Mouse (Mus musculus): ENCODE measurements at regions not wholly inside any gene's neighbourhood (a gene's known extent, or its start where the extent isn't known, plus 50 kb on each side); places are given as distances from the start of the nearest gene placed in this dataset.

DNA sequence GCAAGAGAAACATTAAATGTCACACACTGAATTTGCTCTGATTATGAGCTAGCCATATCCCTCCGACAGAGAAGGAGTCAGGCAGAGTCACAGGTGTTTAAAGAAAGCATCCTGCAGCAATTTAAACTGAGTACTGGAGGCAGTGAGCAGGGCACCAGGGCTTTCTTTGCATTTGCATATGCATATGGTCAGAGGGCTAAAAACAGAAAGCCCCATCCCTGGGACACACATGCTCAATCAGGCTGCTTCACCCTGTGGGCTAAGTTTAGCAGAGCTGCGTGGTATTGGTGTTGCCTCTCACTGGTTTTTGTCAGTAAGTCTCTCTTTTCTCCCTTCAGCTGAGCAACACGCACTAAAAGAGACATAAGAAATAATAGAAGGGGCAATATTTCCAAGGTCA lies 289.9 kb upstream of the Rps6ka3 start:
- no peak overlapping the region for H3K27ac ChIP-seq (ENCODE audit: control insufficient read depth, insufficient read depth, low read length)
- H3K27me3 ChIP-seq (ENCODE audit: control insufficient read depth, insufficient read depth, low read length) = no peaks in the 10 kb centered on the region
- no peaks in the 10 kb centered on the region for H3K4me1 ChIP-seq (replicated peaks; ENCODE audit: control insufficient read depth, insufficient read depth, low read length)
- no peak overlapping the region for H3K4me3 ChIP-seq (ENCODE audit: control insufficient read depth, insufficient read depth, low read length)
- 70% methylated on average over 3 of the region's 3 CpGs for WGBS
- no peaks in the 10 kb centered on the region for H3K36me3 ChIP-seq (ENCODE audit: control insufficient read depth, insufficient read depth, low read length)
- no peak for DNase-seq
- TF ChIP-seq POLR2A (IDR thresholded peaks at IDR 0.05; ENCODE audit: control insufficient read depth, extremely low read depth, insufficient read depth, low read length, poor library complexity) (no peak), CTCF (IDR thresholded peaks at IDR 0.05; ENCODE audit: borderline replicate concordance, control insufficient read depth, extremely low read depth, insufficient read depth, low read length, poor library complexity) (no peak)

DNA sequence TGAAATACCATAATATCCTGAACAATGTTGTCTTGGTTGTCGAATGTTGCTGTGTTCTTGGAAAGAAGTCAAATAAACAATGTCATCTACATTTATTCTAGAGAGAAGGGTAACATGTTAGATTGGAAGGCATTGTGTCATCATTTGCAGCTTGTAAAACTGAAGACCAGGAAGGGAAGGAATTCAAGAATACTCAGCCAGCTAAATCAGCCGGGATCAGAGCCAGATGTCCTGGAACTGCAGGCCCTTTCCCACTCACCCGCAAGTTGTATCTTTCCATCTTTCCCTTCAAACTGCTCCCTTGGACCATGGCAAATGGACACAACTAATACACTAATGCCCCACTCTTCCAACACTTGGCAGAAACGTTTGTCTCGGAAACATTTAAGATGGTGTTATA lies 288.7 kb upstream of the Rps6ka3 start:
- no peak for DNase-seq
- no peak overlapping the region for H3K27ac ChIP-seq (ENCODE audit: control insufficient read depth, insufficient read depth, low read length)
- WGBS = 72% methylated on average over 5 of the region's 5 CpGs
- no peak overlapping the region for H3K4me3 ChIP-seq (ENCODE audit: control insufficient read depth, insufficient read depth, low read length)
- no peaks in the 10 kb centered on the region for H3K27me3 ChIP-seq (ENCODE audit: control insufficient read depth, insufficient read depth, low read length)
- no peaks in the 10 kb centered on the region for H3K4me1 ChIP-seq (replicated peaks; ENCODE audit: control insufficient read depth, insufficient read depth, low read length)
- no peaks in the 10 kb centered on the region for H3K36me3 ChIP-seq (ENCODE audit: control insufficient read depth, insufficient read depth, low read length)
- no peak for TF ChIP-seq POLR2A (IDR thresholded peaks at IDR 0.05; ENCODE audit: control insufficient read depth, extremely low read depth, insufficient read depth, low read length, poor library complexity)
- no peak for TF ChIP-seq CTCF (IDR thresholded peaks at IDR 0.05; ENCODE audit: borderline replicate concordance, control insufficient read depth, extremely low read depth, insufficient read depth, low read length, poor library complexity)

DNA sequence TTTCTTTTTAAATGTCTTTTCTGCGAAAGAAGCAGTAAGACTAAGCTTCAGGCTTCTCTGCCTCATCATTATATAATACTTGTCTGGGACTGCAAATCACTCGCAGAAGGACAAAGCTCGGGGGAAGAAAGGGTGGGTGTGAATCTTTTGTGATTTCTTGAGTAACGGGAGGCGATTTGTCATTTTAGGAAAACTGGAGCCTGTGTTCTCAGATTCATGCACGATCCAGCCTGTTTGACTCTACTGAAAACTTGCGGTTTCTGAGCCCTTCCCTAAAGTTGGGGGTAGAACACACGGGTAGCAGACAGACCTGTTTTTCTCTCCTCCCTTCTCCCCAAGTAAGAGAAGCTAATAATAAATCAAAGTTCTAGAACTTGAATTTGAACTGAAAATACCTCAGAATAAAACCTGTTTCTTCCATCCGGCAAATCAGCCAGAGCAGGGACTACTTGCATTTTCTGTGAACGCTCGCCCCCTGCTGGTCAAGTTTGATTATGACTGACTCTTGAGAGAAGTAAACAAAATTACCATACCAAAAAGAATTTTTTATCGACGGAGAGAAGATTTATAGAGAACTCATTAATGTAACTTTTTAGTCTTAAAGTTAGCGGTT lies 288.2 kb upstream of the Rps6ka3 start:
- TF ChIP-seq POLR2A (IDR thresholded peaks at IDR 0.05; ENCODE audit: control insufficient read depth, extremely low read depth, insufficient read depth, low read length, poor library complexity) (no peak), CTCF (IDR thresholded peaks at IDR 0.05; ENCODE audit: borderline replicate concordance, control insufficient read depth, extremely low read depth, insufficient read depth, low read length, poor library complexity) (no peak)
- peak; percentile 43 for DNase-seq
- H3K27ac ChIP-seq (ENCODE audit: control insufficient read depth, insufficient read depth, low read length) = no peak overlapping the region
- WGBS = 22% methylated on average over 14 of the region's 14 CpGs
- no peaks in the 10 kb centered on the region for H3K27me3 ChIP-seq (ENCODE audit: control insufficient read depth, insufficient read depth, low read length)
- H3K36me3 ChIP-seq (ENCODE audit: control insufficient read depth, insufficient read depth, low read length) = no peaks in the 10 kb centered on the region
- no peak overlapping the region for H3K4me3 ChIP-seq (ENCODE audit: control insufficient read depth, insufficient read depth, low read length)
- H3K4me1 ChIP-seq (replicated peaks; ENCODE audit: control insufficient read depth, insufficient read depth, low read length) = no peaks in the 10 kb centered on the region

DNA sequence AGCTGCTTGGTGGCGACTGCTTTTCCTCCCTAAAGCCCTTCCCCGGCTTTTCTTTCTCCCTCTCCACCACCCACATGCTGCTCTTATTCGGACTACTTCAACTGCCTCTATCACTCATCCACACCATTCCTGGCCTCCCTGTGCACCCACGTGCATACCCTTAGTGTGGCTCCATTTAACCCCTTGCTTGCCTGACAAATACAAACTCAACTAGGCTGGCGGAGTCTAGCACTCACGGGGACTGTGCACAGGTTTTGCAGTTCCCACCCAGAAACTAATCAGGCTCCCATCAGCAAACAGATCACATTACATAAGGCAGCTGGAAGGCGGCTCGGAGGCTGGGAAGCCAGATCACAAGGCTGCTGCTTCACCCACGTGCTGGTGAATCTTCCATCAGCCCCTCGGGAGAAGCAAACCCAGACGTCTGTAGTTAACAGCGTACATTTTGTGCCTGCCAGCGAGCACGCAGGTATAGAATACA lies 287.0 kb upstream of the Rps6ka3 start:
- Histone ChIP-seq H3K27me3 (ENCODE audit: control insufficient read depth, insufficient read depth, low read length) (no peaks in the 10 kb centered on the region), H3K4me1 (replicated peaks; ENCODE audit: control insufficient read depth, insufficient read depth, low read length) (no peaks in the 10 kb centered on the region), H3K4me3 (ENCODE audit: control insufficient read depth, insufficient read depth, low read length) (no peak overlapping the region), H3K36me3 (ENCODE audit: control insufficient read depth, insufficient read depth, low read length) (no peaks in the 10 kb centered on the region), H3K27ac (ENCODE audit: control insufficient read depth, insufficient read depth, low read length) (no peak overlapping the region)
- WGBS = 14% methylated on average over 14 of the region's 14 CpGs
- DNase-seq = no peak
- TF ChIP-seq CTCF (IDR thresholded peaks at IDR 0.05; ENCODE audit: borderline replicate concordance, control insufficient read depth, extremely low read depth, insufficient read depth, low read length, poor library complexity) = no peak
- TF ChIP-seq POLR2A (IDR thresholded peaks at IDR 0.05; ENCODE audit: control insufficient read depth, extremely low read depth, insufficient read depth, low read length, poor library complexity) = no peak

DNA sequence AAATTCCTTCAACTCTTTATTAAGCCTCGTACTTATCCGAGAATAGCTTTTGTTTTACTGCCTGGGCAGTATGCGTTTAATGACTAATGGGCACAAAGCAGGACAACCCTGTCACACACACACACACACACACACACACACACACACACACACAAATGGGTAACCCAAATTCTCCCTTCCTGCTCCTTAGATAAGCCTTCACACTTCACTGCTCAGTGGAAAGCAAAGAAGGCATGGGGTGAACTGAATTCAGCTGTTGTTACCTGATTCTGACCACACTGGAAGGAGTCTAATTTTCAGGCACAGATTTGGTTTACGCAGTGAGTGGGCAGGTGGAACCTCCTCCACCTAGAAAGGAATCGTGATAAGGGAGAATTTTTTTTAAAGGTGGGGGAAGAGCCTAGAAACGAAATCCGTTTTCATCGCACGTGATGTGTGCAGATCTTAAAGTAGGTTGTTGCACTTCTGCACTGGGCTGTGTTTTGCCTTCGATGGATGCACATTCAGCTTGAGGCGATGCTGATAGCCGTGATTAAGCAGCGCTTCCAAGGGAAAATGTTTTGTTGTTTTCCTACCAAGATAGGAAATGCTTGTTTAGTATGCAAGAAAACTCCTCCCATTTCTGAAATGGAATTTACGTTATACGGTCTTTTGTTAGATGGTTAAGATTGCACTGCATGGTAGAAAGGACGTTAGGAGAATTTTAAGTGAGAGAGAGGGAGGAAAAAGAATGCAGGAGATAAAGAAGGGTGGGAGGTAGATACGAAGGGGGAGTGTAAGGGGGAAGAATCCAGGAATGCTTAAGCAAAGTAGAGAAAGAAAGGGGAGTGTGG lies 286.2 kb upstream of the Rps6ka3 start:
- Histone ChIP-seq H3K27me3 (ENCODE audit: control insufficient read depth, insufficient read depth, low read length) (no peaks in the 10 kb centered on the region), H3K36me3 (ENCODE audit: control insufficient read depth, insufficient read depth, low read length) (no peaks in the 10 kb centered on the region), H3K4me1 (replicated peaks; ENCODE audit: control insufficient read depth, insufficient read depth, low read length) (no peaks in the 10 kb centered on the region), H3K4me3 (ENCODE audit: control insufficient read depth, insufficient read depth, low read length) (no peak overlapping the region), H3K27ac (ENCODE audit: control insufficient read depth, insufficient read depth, low read length) (no peak overlapping the region)
- no peak for DNase-seq
- WGBS = 47% methylated on average over 17 of the region's 17 CpGs
- TF ChIP-seq CTCF (IDR thresholded peaks at IDR 0.05; ENCODE audit: borderline replicate concordance, control insufficient read depth, extremely low read depth, insufficient read depth, low read length, poor library complexity) = no peak

DNA sequence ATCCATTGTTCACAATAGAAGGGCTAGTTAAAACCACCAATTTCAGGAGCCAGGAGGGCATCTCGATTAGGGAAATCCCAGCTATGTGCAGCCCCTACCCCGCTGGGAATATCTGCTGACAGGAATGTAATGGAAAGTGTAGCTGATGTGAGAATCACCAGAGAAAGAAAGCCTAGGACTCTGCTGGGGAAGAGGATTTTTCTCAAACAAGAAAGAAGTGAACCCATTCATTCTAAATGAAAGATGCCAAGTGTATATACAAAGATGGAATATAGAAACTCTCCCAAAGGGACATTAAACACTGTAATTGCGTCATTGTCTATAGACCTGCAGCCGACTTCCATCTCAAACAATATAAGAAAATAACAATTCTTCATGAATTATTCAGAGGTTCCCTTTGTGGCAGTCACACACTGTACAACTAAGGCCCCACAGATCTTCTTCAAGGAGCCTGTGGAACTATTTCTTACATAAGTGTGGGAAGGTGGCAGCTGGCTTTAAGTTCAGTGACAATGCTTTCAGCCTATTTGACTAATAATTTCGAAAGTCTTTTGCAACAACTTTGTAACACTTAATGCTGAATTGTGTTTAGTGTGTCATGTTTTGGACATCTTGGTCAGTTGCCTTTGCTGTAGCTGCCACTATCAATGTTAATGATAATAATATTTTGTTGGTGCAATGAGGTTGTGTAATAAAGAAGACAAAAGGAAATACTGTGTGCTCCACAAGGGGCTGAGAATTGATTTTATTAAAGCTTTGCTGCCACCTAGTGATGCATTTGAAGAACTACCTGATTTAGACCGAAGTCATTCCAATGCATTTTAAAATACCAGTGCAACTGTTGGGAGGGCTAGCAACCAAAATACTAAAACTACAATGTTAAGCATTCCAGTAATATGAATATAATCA lies 285.4 kb upstream of the Rps6ka3 start:
- no peaks in the 10 kb centered on the region for H3K4me1 ChIP-seq (replicated peaks; ENCODE audit: control insufficient read depth, insufficient read depth, low read length)
- TF ChIP-seq POLR2A (IDR thresholded peaks at IDR 0.05; ENCODE audit: control insufficient read depth, extremely low read depth, insufficient read depth, low read length, poor library complexity) = no peak
- TF ChIP-seq CTCF (IDR thresholded peaks at IDR 0.05; ENCODE audit: borderline replicate concordance, control insufficient read depth, extremely low read depth, insufficient read depth, low read length, poor library complexity) = no peak
- H3K36me3 ChIP-seq (ENCODE audit: control insufficient read depth, insufficient read depth, low read length) = no peaks in the 10 kb centered on the region
- no peaks in the 10 kb centered on the region for H3K27me3 ChIP-seq (ENCODE audit: control insufficient read depth, insufficient read depth, low read length)
- no peak for DNase-seq
- H3K27ac ChIP-seq (ENCODE audit: control insufficient read depth, insufficient read depth, low read length) = no peak overlapping the region
- 47% methylated on average over 6 of the region's 6 CpGs for WGBS
- H3K4me3 ChIP-seq (ENCODE audit: control insufficient read depth, insufficient read depth, low read length) = no peak overlapping the region
